Mouse (Mus musculus) CH12.LX (cell line): ENCODE results near the gene Ccdc159.

Experiments
- CHD2 ChIP-seq: IDR thresholded peaks from 2 replicates; pipeline ENCODE4 v1.6.1; 2011; ENCODE audit warnings: low read length, improper control_type of control experiment
- CTCF ChIP-seq, 2 experiments: IDR thresholded peaks in 1 of 2; conservative IDR thresholded peaks in 1 of 2; 2 replicates each; pipeline ENCODE4 v1.5.1; 2011 to 2012; ENCODE audit warnings: low read depth in 2 of 2, low read length in 2 of 2, improper control_type of control experiment in 1 of 2, inconsistent platforms in 1 of 2, mild to moderate bottlenecking in 1 of 2, moderate library complexity in 1 of 2
- POLR2A ChIP-seq: IDR thresholded peaks from 2 replicates; pipeline ENCODE4 v1.6.1; 2011; ENCODE audit warnings: low read depth, mild to moderate bottlenecking, improper control_type of control experiment, low read length
- ZC3H11A ChIP-seq: IDR thresholded peaks from 2 replicates; pipeline ENCODE4 v1.6.1; 2012; ENCODE audit warnings: low read depth, mild to moderate bottlenecking, inconsistent platforms, low read length, improper control_type of control experiment

DNA sequence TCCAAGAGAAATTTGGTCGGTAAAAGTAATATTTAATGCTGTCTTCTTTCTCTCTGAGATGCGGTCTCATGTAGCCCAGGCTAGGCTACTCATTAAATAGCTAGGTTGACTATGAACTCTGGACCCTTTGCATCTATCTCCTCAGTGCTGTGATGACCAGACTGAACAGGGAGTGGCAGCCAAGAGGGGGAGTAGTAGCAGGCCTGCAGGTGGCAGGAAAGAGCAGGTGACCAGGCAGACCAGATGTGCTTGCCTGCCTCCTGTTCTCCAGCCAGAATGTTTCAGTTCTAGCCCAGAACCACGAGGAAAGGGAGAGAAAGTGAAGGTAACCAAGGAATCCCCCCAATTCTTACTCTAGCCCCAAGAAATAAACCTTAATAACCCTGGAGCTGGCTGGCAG, 38.0 kb upstream of the Ccdc159 start:
- TF ChIP-seq POLR2A (no peak), CTCF (conservative IDR thresholded peaks at IDR 0.05 in 1 of 2, IDR thresholded peaks at IDR 0.05 in 1 of 2; ENCODE audit: low read depth in 2 of 2, low read length in 2 of 2) (peak in 1 of 2 experiments; percentile 76; a peak in 2 of 4 replicates), CHD2 (no peak), ZC3H11A (no peak)
